Mouse (Mus musculus) hindbrain, postnatal 0 days (tissue): ENCODE measurements around the gene Cyp2a12. TPM values are rescaled to one million over a fixed set of nuclear protein-coding genes. Genes with fewer than 3 reads are reported as not detected.

Experiments
- ATAC-seq: fragments of 200-750 bp; cut with Nextera tagmentation; 2 replicates; pipeline ENCODE4 v1.8.0; 2017; ENCODE audit warnings: mild to moderate bottlenecking, moderate TSS enrichment, moderate library complexity
- DNase-seq: peaks from one replicate; pipeline ENCODE4 v3.0.0-alpha.2; 2015; ENCODE audit warnings: low spot score
- H3K27ac ChIP-seq: fragments of 300-500 bp; sonication (generic); 2 replicates; pipeline ENCODE4 v1.5.1; 2014; ENCODE audit warnings: mild to moderate bottlenecking
- H3K27me3 ChIP-seq: fragments of 300-500 bp; sonication (generic); 2 replicates; pipeline ENCODE4 v1.6.1; 2014; ENCODE audit warnings: low read length, mixed read lengths; ENCODE audit not compliant: insufficient read depth
- H3K36me3 ChIP-seq: fragments of 300-500 bp; sonication (generic); 2 replicates; pipeline ENCODE4 v1.6.1; 2014; ENCODE audit warnings: low read length, mixed read lengths; ENCODE audit not compliant: insufficient read depth
- H3K4me1 ChIP-seq: fragments of 300-500 bp; sonication (generic); 2 replicates; pipeline ENCODE4 v1.6.1; 2014; ENCODE audit warnings: antibody characterized with exemption, low read length, mixed read lengths; ENCODE audit not compliant: insufficient read depth
- H3K4me2 ChIP-seq: fragments of 300-500 bp; sonication (generic); 2 replicates; pipeline ENCODE4 v1.6.1; 2014; ENCODE audit warnings: low read depth, mild to moderate bottlenecking, low read length, moderate library complexity, mixed read lengths
- H3K4me3 ChIP-seq: fragments of 300-500 bp; sonication (generic); 2 replicates; pipeline ENCODE4 v1.5.1; 2014; ENCODE audit warnings: low read length
- H3K9ac ChIP-seq: fragments of 300-500 bp; sonication (generic); replicated peaks from 2 replicates; pipeline ENCODE4 v1.6.1; 2014; ENCODE audit warnings: mild to moderate bottlenecking, low read length, moderate library complexity, mixed read lengths
- H3K9me3 ChIP-seq: fragments of 300-500 bp; sonication (generic); 2 replicates; pipeline ENCODE4 v1.6.1; 2016; ENCODE audit warnings: low read length, mixed read lengths
- CTCF ChIP-seq: IDR thresholded peaks from 2 replicates; pipeline ENCODE4 v1.5.1; 2016; ENCODE audit warnings: antibody characterized with exemption, control low read depth, low read depth
- WGBS: fragments of 180-500 bp; shearing (Covaris S2); extraction: QIAGEN DNeasy Blood & Tissue Kit; methylation state at CpG from one replicate; pipeline ENCODE4 v1.1.7; 2014; 5-methylcytosine and 5-hydroxymethylcytosine counted together
- polyA plus RNA-seq: library from polyadenylated mRNA; unstranded; fragments of >200 nt; fragmentation: Nextera tagmentation; extraction: Ambion mirVana; gene quantifications from 2 replicates; pipeline ENCODE4 v1.2.1, GENCODE M21; 2015
- total RNA-seq: library from RNA; depleted of rRNA; stranded (reverse); fragments of >200 nt; gene quantifications from 2 replicates; pipeline ENCODE4 v1.2.3, GENCODE M21; 2014; rRNA removed

Gene Cyp2a12
- total and polyA plus RNA-seq, 2 experiments from 2014 or later = not detected

DNA sequence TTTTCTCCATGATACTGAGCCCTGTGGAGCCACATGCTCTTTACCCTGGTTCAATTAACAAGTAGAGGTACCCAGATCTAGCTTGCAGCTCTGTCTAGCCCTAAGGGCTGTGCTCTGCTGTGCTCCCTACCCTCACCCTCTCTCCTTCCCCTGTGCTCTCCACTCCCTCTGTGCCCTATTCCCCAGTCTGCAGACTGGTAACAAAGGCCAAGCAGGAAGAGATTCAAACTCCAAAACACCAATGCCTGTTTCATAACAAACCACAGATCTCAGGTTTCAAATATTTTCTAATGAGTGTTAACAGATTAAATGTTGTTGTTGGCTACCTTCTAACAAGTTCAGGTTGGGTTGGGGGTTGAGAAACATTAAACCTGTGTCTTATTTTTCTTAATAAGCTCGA lies 49.8 kb downstream of the Cyp2a12 start:
- ATAC-seq (no peak), DNase-seq (no peak)
- Histone ChIP-seq H3K4me3 (no peak overlapping the region), H3K4me2 (no peak overlapping the region), H3K9ac (no peak overlapping the region), H3K27me3 (no peaks in the 10 kb centered on the region), H3K27ac (no peak overlapping the region), H3K9me3 (no peaks in the 10 kb centered on the region), H3K36me3 (no peaks in the 10 kb centered on the region), H3K4me1 (no peaks in the 10 kb centered on the region)
- TF ChIP-seq CTCF = no peak
- WGBS = 78% methylated on average over 1 of the region's 1 CpGs

DNA sequence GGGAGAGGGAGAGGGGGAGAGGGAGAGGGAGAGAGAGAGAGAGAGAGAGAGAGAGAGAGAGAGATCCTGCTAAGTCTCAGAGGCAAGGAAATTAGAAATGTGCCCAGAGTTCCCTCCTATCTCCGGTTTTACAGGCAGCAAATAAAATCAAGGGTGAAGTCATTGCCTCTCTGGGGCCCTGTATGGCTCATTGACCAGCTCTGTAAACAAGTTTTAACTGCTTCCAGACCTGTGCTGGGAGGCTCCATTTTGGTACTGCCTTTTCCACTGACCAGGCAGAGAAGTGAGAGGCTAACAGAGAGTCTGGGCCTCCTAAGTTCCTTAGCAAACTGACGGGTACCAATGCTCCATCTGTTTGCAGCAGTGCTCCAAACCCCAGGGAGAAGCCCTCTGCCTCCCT lies 52.7 kb downstream of the Cyp2a12 start:
- WGBS = 82% methylated on average over 2 of the region's 2 CpGs
- H3K27me3 ChIP-seq = no peaks in the 10 kb centered on the region
- H3K4me2 ChIP-seq = no peak overlapping the region
- H3K4me3 ChIP-seq = no peak overlapping the region
- DNase-seq = no peak
- no peaks in the 10 kb centered on the region for H3K36me3 ChIP-seq
- no peaks in the 10 kb centered on the region for H3K4me1 ChIP-seq
- no peak for TF ChIP-seq CTCF
- H3K9ac ChIP-seq = no peak overlapping the region
- H3K9me3 ChIP-seq = no peaks in the 10 kb centered on the region
- H3K27ac ChIP-seq = no peak overlapping the region
- no peak for ATAC-seq

Other genes with a start within 250 kb of the Cyp2a12 start
- gene Cyp2g1, start 220.2 kb upstream of the Cyp2a12 start, total RNA-seq = not detected in 2 replicates
- 0.08 TPM in 1 of 2 replicates, not detected in the other for gene Cyp2g1, start 220.2 kb upstream of the Cyp2a12 start, polyA plus RNA-seq
- gene Cyp2a5, start 193.8 kb upstream of the Cyp2a12 start, total RNA-seq = 0.10 and 2.0 TPM in 2 replicates
- gene Cyp2a5, start 193.8 kb upstream of the Cyp2a12 start, polyA plus RNA-seq = 0.23 and 0.49 TPM in 2 replicates
- gene Cyp2a22, start 89.7 kb upstream of the Cyp2a12 start, total RNA-seq = not detected in 2 replicates
- gene Cyp2a22, start 89.7 kb upstream of the Cyp2a12 start, polyA plus RNA-seq = not detected in 2 replicates
- 1.3 TPM in 1 of 2 replicates, not detected in the other for gene Cyp2f2, start 90.8 kb downstream of the Cyp2a12 start, total RNA-seq
- gene Cyp2f2, start 90.8 kb downstream of the Cyp2a12 start, polyA plus RNA-seq = 0.36 and 0.43 TPM in 2 replicates
- not detected in 2 replicates for gene Cyp2t4, start 124.6 kb downstream of the Cyp2a12 start, total RNA-seq
- gene Cyp2t4, start 124.6 kb downstream of the Cyp2a12 start, polyA plus RNA-seq = 0.09 and 0.32 TPM in 2 replicates
- 116 and 117 TPM in 2 replicates for gene Egln2, start 137.7 kb downstream of the Cyp2a12 start, total RNA-seq
- 75.4 and 78.6 TPM in 2 replicates for gene Egln2, start 137.7 kb downstream of the Cyp2a12 start, polyA plus RNA-seq
- 66.7 and 76.9 TPM in 2 replicates for gene Rab4b, start 149.8 kb downstream of the Cyp2a12 start, total RNA-seq
- 125 and 128 TPM in 2 replicates for gene Rab4b, start 149.8 kb downstream of the Cyp2a12 start, polyA plus RNA-seq
- not detected in 2 replicates for gene Gm21983, start 152.0 kb downstream of the Cyp2a12 start, total RNA-seq
- gene Gm21983, start 152.0 kb downstream of the Cyp2a12 start, polyA plus RNA-seq = 0.43 and 0.44 TPM in 2 replicates
- gene Mia, start 152.1 kb downstream of the Cyp2a12 start, total RNA-seq = 17.8 and 34.2 TPM in 2 replicates
- gene Mia, start 152.1 kb downstream of the Cyp2a12 start, polyA plus RNA-seq = 63.6 and 70.1 TPM in 2 replicates
- 5.5 and 6.1 TPM in 2 replicates for gene BC024978, start 166.7 kb downstream of the Cyp2a12 start, total RNA-seq
- gene BC024978, start 166.7 kb downstream of the Cyp2a12 start, polyA plus RNA-seq = 2.1 and 2.5 TPM in 2 replicates
- gene Snrpa, start 167.2 kb downstream of the Cyp2a12 start, total RNA-seq = 128 and 131 TPM in 2 replicates
- 142 and 147 TPM in 2 replicates for gene Snrpa, start 167.2 kb downstream of the Cyp2a12 start, polyA plus RNA-seq
- gene Itpkc, start 199.6 kb downstream of the Cyp2a12 start, total RNA-seq = 14.3 and 18.8 TPM in 2 replicates
- gene Itpkc, start 199.6 kb downstream of the Cyp2a12 start, polyA plus RNA-seq = 3.3 and 4.0 TPM in 2 replicates
- 26.5 and 27.6 TPM in 2 replicates for gene Coq8b, start 203.9 kb downstream of the Cyp2a12 start, total RNA-seq
- 16.7 and 20.4 TPM in 2 replicates for gene Coq8b, start 203.9 kb downstream of the Cyp2a12 start, polyA plus RNA-seq
- gene Numbl, start 229.4 kb downstream of the Cyp2a12 start, total RNA-seq = 140 and 161 TPM in 2 replicates
- gene Numbl, start 229.4 kb downstream of the Cyp2a12 start, polyA plus RNA-seq = 55.9 and 59.5 TPM in 2 replicates